ENCODE assay signal across 20 mouse cellular contexts in the genomic region with DNA sequence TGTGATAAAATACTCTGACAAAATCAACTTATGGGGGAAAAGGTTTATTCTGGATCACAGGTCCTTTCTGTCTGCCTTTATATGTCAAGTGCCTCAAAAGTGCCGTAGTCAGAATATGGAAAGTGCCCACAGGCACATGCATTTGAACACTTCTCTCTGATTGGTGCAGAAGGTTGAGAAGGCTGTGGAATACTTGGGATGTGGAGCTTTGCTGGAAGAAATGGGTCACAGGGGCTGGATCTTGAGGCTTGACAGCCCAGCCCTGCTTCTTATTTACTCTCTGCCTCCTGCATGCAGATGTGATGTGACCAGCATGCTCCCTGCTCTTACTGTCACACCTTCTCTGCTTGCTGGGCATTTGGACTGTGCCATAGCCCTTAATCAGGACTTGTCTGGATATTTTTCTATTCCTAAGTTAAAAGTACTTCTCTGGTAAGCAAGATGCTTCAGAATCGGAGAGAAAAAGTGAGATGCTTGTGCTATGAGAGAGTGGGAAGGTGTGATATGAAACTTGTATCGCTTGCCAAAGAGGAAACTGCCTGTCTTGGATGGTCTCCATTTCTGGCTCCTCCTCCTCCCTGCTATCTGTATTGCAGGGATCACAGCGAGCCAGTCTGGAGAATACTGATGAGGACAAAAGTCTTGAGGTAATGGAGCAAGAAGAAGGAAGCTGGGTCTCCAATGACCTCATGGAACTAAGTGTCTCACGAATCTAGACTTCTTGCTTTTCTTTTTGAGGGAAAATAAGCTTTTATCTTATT. TPM values are rescaled to one million over a fixed set of nuclear protein-coding genes. Genes with fewer than 3 reads are reported as not detected.
A peak's percentile ranks its signal among the peaks of the same experiment; 100 is the strongest.
DNase-seq lines count a peak whose midpoint lies in the region; ATAC-seq lines count a peak whose summit lies in the region.
"Had no signal": no experiment of that assay in that cellular context is flagged by ENCODE, and none has a peak within 500 bp of the region (broad histone marks: within the 10 kb centered on the region; RNA-seq: fewer than 3 reads in every experiment).

No protein-coding gene starts in this region.

- 53% methylated on average over 5 of the region's 5 CpGs for WGBS in heart, embryonic 13.5 days

- H3K9me3 ChIP-seq in heart, embryonic 13.5 days, result no peaks in the 10 kb centered on the region
- H3K9me3 ChIP-seq: forebrain, embryonic 13.5 days; hindbrain, embryonic 12.5 days; midbrain, embryonic 12.5 days; neural tube, embryonic 15.5 days had no signal

- H3K4me1 ChIP-seq in heart, embryonic 13.5 days, result peaks cover 15% of the 10 kb centered on the region
- H3K4me1 ChIP-seq: forebrain, embryonic 13.5 days; hindbrain, embryonic 12.5 days; midbrain, embryonic 12.5 days; neural tube, embryonic 15.5 days had no signal

- ATAC-seq in heart, embryonic 13.5 days (ENCODE audit: extremely low read depth, insufficient number of reproducible peaks, low FRiP score, low TSS enrichment), result no peak
- ATAC-seq: forebrain, embryonic 13.5 days; intestine, embryonic 16.5 days had no signal

- H3K27me3 ChIP-seq in heart, embryonic 13.5 days (replicated peaks), result no peaks in the 10 kb centered on the region
- H3K27me3 ChIP-seq: forebrain, embryonic 13.5 days; hindbrain, embryonic 12.5 days; midbrain, embryonic 12.5 days; neural tube, embryonic 15.5 days had no signal

- no peak for DNase-seq in heart, postnatal 36 days
- DNase-seq in left cerebral cortex, adult 9 months (ENCODE audit: low spot score in 2 of 2), result peak; percentile 13 to 24
- DNase-seq in left cerebral cortex, postnatal 10 days (ENCODE audit: extremely low spot score in 1 of 2, low spot score in 2 of 2), result no peak
- peak; percentile 62 for DNase-seq in MEL-GATA-1-ER (ENCODE audit: extremely low read depth, low read depth)
- DNase-seq in left cerebral cortex, postnatal 25 days (ENCODE audit: low spot score in 2 of 2), result peak; percentile 37 to 80
- DNase-seq in cerebellum, postnatal 25 days, result no peak
- DNase-seq: cerebellum, adult 2 months; gastrocnemius, postnatal 25 days; layer of hippocampus, postnatal 36 days; lung, postnatal 10 days; thymus, adult 2 months had no signal

- intact Hi-C loops in heart, postnatal 36 days (cut with DNase I), result no loop called here
- intact Hi-C loops in left cerebral cortex, postnatal 10 days (cut with DNase I), result loop anchor here (10.0 kb wide), 2 partner anchors 276 to 1776 kb away; a partner anchor contains a TSS
- intact Hi-C loops in left cerebral cortex, postnatal 25 days (cut with DNase I), result loop anchor here (5.0 to 10.0 kb wide), 4 partner anchors 273 to 1768 kb away; a partner anchor contains a TSS

- H3K4me2 ChIP-seq in heart, embryonic 13.5 days, result no peak overlapping the region
- H3K4me2 ChIP-seq: forebrain, embryonic 13.5 days; heart, embryonic 11.5 days; hindbrain, embryonic 12.5 days; liver, embryonic 11.5 days; midbrain, embryonic 12.5 days; neural tube, embryonic 15.5 days had no signal

- no peak overlapping the region for H3K4me3 ChIP-seq in heart, embryonic 13.5 days
- H3K4me3 ChIP-seq: forebrain, embryonic 13.5 days; hindbrain, embryonic 12.5 days; midbrain, embryonic 12.5 days; neural tube, embryonic 15.5 days had no signal

- H3K9ac ChIP-seq in heart, embryonic 13.5 days, result no peak overlapping the region
- H3K9ac ChIP-seq: forebrain, embryonic 13.5 days; hindbrain, embryonic 12.5 days; midbrain, embryonic 12.5 days; neural tube, embryonic 15.5 days had no signal

- peak overlapping the region; percentile 32; the same call in 1 of the 2 replicates for H3K27ac ChIP-seq in heart, embryonic 13.5 days (replicated peaks)
- H3K27ac ChIP-seq: forebrain, embryonic 13.5 days; hindbrain, embryonic 12.5 days; kidney, postnatal 0 days; midbrain, embryonic 12.5 days; neural tube, embryonic 15.5 days had no signal

- no peaks in the 10 kb centered on the region for H3K36me3 ChIP-seq in heart, embryonic 13.5 days
- H3K36me3 ChIP-seq: hindbrain, embryonic 12.5 days; midbrain, embryonic 12.5 days; neural tube, embryonic 15.5 days had no signal

RNA-seq across cellular contexts. Expression of a gene that starts 54.5 kb away (rescaled TPM):
- polyA plus RNA-seq in heart, embryonic 13.5 days (2015; fragmentation: Nextera tagmentation; extraction: Ambion mirVana), result 13.3 and 13.7 TPM in 2 replicates
- 10 to 100 TPM; 17.4 to 20.8 TPM for total RNA-seq in heart, postnatal 36 days (2021)
- 10 to 100 TPM; 25.0 to 26.1 TPM for total RNA-seq in left cerebral cortex, postnatal 10 days (2021)
- 10 to 100 TPM; 22.7 to 22.8 TPM for total RNA-seq in left cerebral cortex, postnatal 25 days (2021)

Comparison
In these comparisons a context has a peak if more than half of its experiments do, and no peak if none do; other contexts are left out.
1. DNase-seq: peak in left cerebral cortex, adult 9 months (2 of 2), MEL-GATA-1-ER (single experiment) and left cerebral cortex, postnatal 25 days (2 of 2); none in heart, postnatal 36 days (0 of 2), left cerebral cortex, postnatal 10 days (0 of 2) and cerebellum, postnatal 25 days (0 of 2).